Mouse (Mus musculus) E14TG2a.4 (cell line): ENCODE measurements at regions not wholly inside any gene's neighbourhood (a gene's known extent, or its start where the extent isn't known, plus 50 kb on each side); places are given as distances from the start of the nearest gene placed in this dataset.

Experiments
- CTCF ChIP-seq: conservative IDR thresholded peaks from 2 replicates; pipeline ENCODE4 v1.5.1; 2014; ENCODE audit warnings: low read length
- NANOG ChIP-seq: IDR thresholded peaks from 2 replicates; pipeline ENCODE4 v1.6.1; 2014; ENCODE audit warnings: borderline replicate concordance, low read length, mixed read lengths
- POU5F1 ChIP-seq: IDR thresholded peaks from 2 replicates; pipeline ENCODE4 v1.6.1; 2014; ENCODE audit warnings: low read length, borderline replicate concordance

GRCm38 (mm10) chr3:9347446-9347860 lies 262.4 kb downstream of the Zfp704 start:
- no peak for TF ChIP-seq CTCF
- no peak for TF ChIP-seq NANOG
- no peak for TF ChIP-seq POU5F1
